Mouse (Mus musculus) lung, embryonic 15.5 days (tissue): ENCODE results near the gene Cst7. TPM values are rescaled to one million over a fixed set of nuclear protein-coding genes. Genes with fewer than 3 reads are reported as not detected.
A peak's percentile ranks its signal among the peaks of the same experiment; 100 is the strongest.

Experiments
- ATAC-seq: fragments of 200-750 bp; cut with Nextera tagmentation; 2 replicates; pipeline ENCODE4 v1.8.0; 2017; ENCODE audit warnings: moderate number of reproducible peaks, borderline replicate concordance; ENCODE audit not compliant: low FRiP score, low TSS enrichment; ENCODE audit errors: extremely low read depth
- H3K27ac ChIP-seq: fragments of 300-500 bp; sonication (generic); 2 replicates; pipeline ENCODE4 v1.5.1; 2015; ENCODE audit warnings: moderate library complexity, mild to moderate bottlenecking, inconsistent platforms
- H3K27me3 ChIP-seq: fragments of 300-500 bp; sonication (generic); 2 replicates; pipeline ENCODE4 v1.6.1; 2015; ENCODE audit warnings: inconsistent platforms
- H3K36me3 ChIP-seq: fragments of 300-500 bp; sonication (generic); 2 replicates; pipeline ENCODE4 v1.6.1; 2015; ENCODE audit warnings: inconsistent platforms
- H3K4me1 ChIP-seq: fragments of 300-500 bp; sonication (generic); 2 replicates; pipeline ENCODE4 v1.6.1; 2015; ENCODE audit warnings: inconsistent platforms
- H3K4me2 ChIP-seq: fragments of 300-500 bp; sonication (generic); 2 replicates; pipeline ENCODE4 v1.6.1; 2015; ENCODE audit warnings: inconsistent platforms, mild to moderate bottlenecking, moderate library complexity
- H3K4me3 ChIP-seq: fragments of 300-500 bp; sonication (generic); 2 replicates; pipeline ENCODE4 v1.5.1; 2015; ENCODE audit warnings: mild to moderate bottlenecking, inconsistent platforms
- H3K9ac ChIP-seq: fragments of 300-500 bp; sonication (generic); 2 replicates; pipeline ENCODE4 v1.6.1; 2015; ENCODE audit warnings: inconsistent platforms
- H3K9me3 ChIP-seq: fragments of 300-500 bp; sonication (generic); 2 replicates; pipeline ENCODE4 v1.6.1; 2016; ENCODE audit warnings: inconsistent platforms
- WGBS: fragments of 180-500 bp; shearing (Covaris S2); methylation state at CpG from one replicate; pipeline ENCODE4 v1.1.7; 2015; 5-methylcytosine and 5-hydroxymethylcytosine counted together
- polyA plus RNA-seq: library from polyadenylated mRNA; unstranded; fragments of >200 nt; fragmentation: Nextera tagmentation; extraction: Ambion mirVana; gene quantifications from 2 replicates; pipeline ENCODE4 v1.2.1, GENCODE M21; 2015

The Cst7 gene
- polyA plus RNA-seq, 1 experiment from 2014 or later = 0.96 TPM

- Histone ChIP-seq H3K27ac (no peak overlapping the region), H3K36me3 (no peaks in the 10 kb centered on the region), H3K27me3 (no peaks in the 10 kb centered on the region), H3K9ac (no peak overlapping the region), H3K4me1 (no peaks in the 10 kb centered on the region), H3K9me3 (no peaks in the 10 kb centered on the region), H3K4me2 (no peak overlapping the region), H3K4me3 (no peak overlapping the region)
- 94% methylated on average over 2 of the region's 2 CpGs for WGBS
- no peak for ATAC-seq
These were observed 30.0 kb downstream of the Cst7 start for GRCm38 (mm10) chr2:150600263-150600662.

GRCm38 (mm10) chr2:150602166-150602565, 32.0 kb downstream of the Cst7 start:
- ATAC-seq = no peak
- Histone ChIP-seq H3K9ac (no peak overlapping the region), H3K9me3 (no peaks in the 10 kb centered on the region), H3K4me3 (no peak overlapping the region), H3K27me3 (no peaks in the 10 kb centered on the region), H3K4me2 (no peak overlapping the region), H3K36me3 (0 out of 2 replicates have a peak, but pooled peaks cover 3% of the 10 kb centered on the region), H3K27ac (no peak overlapping the region), H3K4me1 (peaks cover 2% of the 10 kb centered on the region)
- 92% methylated on average over 2 of the region's 2 CpGs for WGBS

GRCm38 (mm10) chr2:150604802-150605201, 34.6 kb downstream of the Cst7 start:
- Histone ChIP-seq H3K4me2 (no peak overlapping the region), H3K9me3 (no peaks in the 10 kb centered on the region), H3K27ac (no peak overlapping the region), H3K27me3 (no peaks in the 10 kb centered on the region), H3K4me1 (peaks cover 12% of the 10 kb centered on the region), H3K4me3 (no peak overlapping the region), H3K9ac (no peak overlapping the region), H3K36me3 (0 out of 2 replicates have a peak, but pooled peaks cover 3% of the 10 kb centered on the region)
- WGBS = 82% methylated on average over 2 of the region's 2 CpGs
- ATAC-seq = no peak

- peak overlapping the region; percentile 71 for H3K4me2 ChIP-seq
These were observed 36.9 kb downstream of the Cst7 start for GRCm38 (mm10) chr2:150607086-150607485.

GRCm38 (mm10) chr2:150608087-150608799, 38.0 kb downstream of the Cst7 start, which contains the start of gene Apmap:
Gene Apmap (minus strand): TSS chr2:150608567.
- Histone ChIP-seq H3K9ac (peak within 1 kb of the TSS; percentile 82), H3K4me2 (peak within 1 kb of the TSS; percentile 71), H3K4me3 (peak within 1 kb of the TSS; percentile 96), H3K27me3 (no peaks in the 10 kb centered on the region), H3K27ac (peak within 1 kb of the TSS; percentile 21; the same call in 1 of the 2 replicates), H3K36me3 (0 out of 2 replicates have a peak, but pooled peaks cover 3% of the 10 kb centered on the region), H3K4me1 (peaks cover 12% of the 10 kb centered on the region), H3K9me3 (no peaks in the 10 kb centered on the region)
- WGBS = 1% methylated on average over 42 of the region's 42 CpGs
- ATAC-seq = peak; percentile 99

More at GRCm38 (mm10) chr2:150607086-150607485, 36.9 kb downstream of the Cst7 start:
- Histone ChIP-seq H3K36me3 (0 out of 2 replicates have a peak, but pooled peaks cover 3% of the 10 kb centered on the region), H3K27me3 (no peaks in the 10 kb centered on the region), H3K9me3 (no peaks in the 10 kb centered on the region), H3K27ac (no peak overlapping the region), H3K9ac (peak overlapping the region; percentile 82; the same call in 1 of the 2 replicates), H3K4me1 (peaks cover 12% of the 10 kb centered on the region), H3K4me3 (peak overlapping the region; percentile 96)
- WGBS = 46% methylated on average over 1 of the region's 1 CpGs
- ATAC-seq = no peak

GRCm38 (mm10) chr2:150608872-150609560, 38.8 kb downstream of the Cst7 start:
- Histone ChIP-seq H3K4me2 (peak overlapping the region; percentile 71), H3K9me3 (no peaks in the 10 kb centered on the region), H3K4me3 (peak overlapping the region; percentile 96), H3K4me1 (peaks cover 12% of the 10 kb centered on the region), H3K36me3 (0 out of 2 replicates have a peak, but pooled peaks cover 3% of the 10 kb centered on the region), H3K9ac (peak overlapping the region; percentile 82; the same call in 1 of the 2 replicates), H3K27me3 (no peaks in the 10 kb centered on the region), H3K27ac (peak overlapping the region; percentile 21; the same call in 1 of the 2 replicates)
- WGBS = under 1% methylated on average over 10 of the region's 10 CpGs
- ATAC-seq = peak; percentile 61; the same call in 1 of the 2 replicates

- no peak for ATAC-seq
- no peak overlapping the region for H3K4me3 ChIP-seq
- H3K27me3 ChIP-seq = no peaks in the 10 kb centered on the region
- no peak overlapping the region for H3K4me2 ChIP-seq
- H3K36me3 ChIP-seq = 0 out of 2 replicates have a peak, but pooled peaks cover 3% of the 10 kb centered on the region
- H3K27ac ChIP-seq = no peak overlapping the region
- 63% methylated on average over 3 of the region's 3 CpGs for WGBS
- peaks cover 12% of the 10 kb centered on the region for H3K4me1 ChIP-seq
- no peaks in the 10 kb centered on the region for H3K9me3 ChIP-seq
- H3K9ac ChIP-seq = no peak overlapping the region
These were observed 39.9 kb downstream of the Cst7 start for GRCm38 (mm10) chr2:150610097-150610496.

GRCm38 (mm10) chr2:150621698-150622097, 51.5 kb downstream of the Cst7 start:
- Histone ChIP-seq H3K4me3 (no peak overlapping the region), H3K9ac (no peak overlapping the region), H3K9me3 (no peaks in the 10 kb centered on the region), H3K36me3 (no peaks in the 10 kb centered on the region), H3K27ac (no peak overlapping the region), H3K4me2 (no peak overlapping the region), H3K27me3 (no peaks in the 10 kb centered on the region), H3K4me1 (no peaks in the 10 kb centered on the region)
- WGBS = 49% methylated on average over 3 of the region's 3 CpGs
- ATAC-seq = no peak

GRCm38 (mm10) chr2:150623957-150624356, 53.7 kb downstream of the Cst7 start:
- Histone ChIP-seq H3K27me3 (no peaks in the 10 kb centered on the region), H3K4me2 (no peak overlapping the region), H3K4me1 (no peaks in the 10 kb centered on the region), H3K4me3 (no peak overlapping the region), H3K9ac (no peak overlapping the region), H3K27ac (no peak overlapping the region), H3K36me3 (no peaks in the 10 kb centered on the region), H3K9me3 (no peaks in the 10 kb centered on the region)
- no peak for ATAC-seq
- WGBS = 70% methylated on average over 3 of the region's 3 CpGs

GRCm38 (mm10) chr2:150624926-150625325, 54.7 kb downstream of the Cst7 start:
- Histone ChIP-seq H3K36me3 (no peaks in the 10 kb centered on the region), H3K4me3 (no peak overlapping the region), H3K4me1 (no peaks in the 10 kb centered on the region), H3K9ac (no peak overlapping the region), H3K4me2 (no peak overlapping the region), H3K27me3 (no peaks in the 10 kb centered on the region), H3K27ac (no peak overlapping the region), H3K9me3 (no peaks in the 10 kb centered on the region)
- no peak for ATAC-seq
- WGBS = 80% methylated on average over 8 of the region's 8 CpGs

GRCm38 (mm10) chr2:150627140-150627539, 56.9 kb downstream of the Cst7 start:
- Histone ChIP-seq H3K36me3 (no peaks in the 10 kb centered on the region), H3K9me3 (no peaks in the 10 kb centered on the region), H3K4me2 (no peak overlapping the region), H3K9ac (no peak overlapping the region), H3K4me1 (no peaks in the 10 kb centered on the region), H3K27ac (no peak overlapping the region), H3K4me3 (no peak overlapping the region), H3K27me3 (no peaks in the 10 kb centered on the region)
- ATAC-seq = no peak
- 61% methylated on average over 6 of the region's 6 CpGs for WGBS
